Mouse (Mus musculus) midbrain, embryonic 16.5 days (tissue): ENCODE measurements at regions not wholly inside any gene's neighbourhood (a gene's known extent, or its start where the extent isn't known, plus 50 kb on each side); places are given as distances from the start of the nearest gene placed in this dataset.

ENCODE experiments used
- ATAC-seq: fragments of 200-750 bp; cut with Nextera tagmentation; 2 replicates; pipeline ENCODE4 v1.8.0; 2017; ENCODE audit warnings: moderate TSS enrichment
- H3K27ac ChIP-seq: fragments of 300-500 bp; sonication (generic); 2 replicates; pipeline ENCODE4 v1.5.1; 2014; ENCODE audit warnings: mild to moderate bottlenecking, low read length, mixed read lengths
- H3K27me3 ChIP-seq: fragments of 300-500 bp; sonication (generic); 2 replicates; pipeline ENCODE4 v1.6.1; 2014; ENCODE audit warnings: low read depth, low read length, mixed read lengths; ENCODE audit not compliant: control insufficient read depth, insufficient read depth
- H3K36me3 ChIP-seq: fragments of 300-500 bp; sonication (generic); 2 replicates; pipeline ENCODE4 v1.6.1; 2014; ENCODE audit warnings: mild to moderate bottlenecking, low read length, moderate library complexity, mixed read lengths; ENCODE audit not compliant: control insufficient read depth, insufficient read depth
- H3K4me1 ChIP-seq: fragments of 300-500 bp; sonication (generic); 2 replicates; pipeline ENCODE4 v1.6.1; 2014; ENCODE audit warnings: mild to moderate bottlenecking, low read length, mixed read lengths; ENCODE audit not compliant: control insufficient read depth, insufficient read depth
- H3K4me2 ChIP-seq: fragments of 300-500 bp; sonication (generic); 2 replicates; pipeline ENCODE4 v1.6.1; 2014; ENCODE audit warnings: mild to moderate bottlenecking, low read length, mixed read lengths
- H3K4me3 ChIP-seq: fragments of 300-500 bp; sonication (generic); 2 replicates; pipeline ENCODE4 v1.5.1; 2014; ENCODE audit warnings: low read depth, mild to moderate bottlenecking, low read length, moderate library complexity, mixed read lengths
- H3K9ac ChIP-seq: fragments of 300-500 bp; sonication (generic); 2 replicates; pipeline ENCODE4 v1.6.1; 2014; ENCODE audit warnings: low read depth, low read length, mixed read lengths
- H3K9me3 ChIP-seq: fragments of 300-500 bp; sonication (generic); replicated peaks from 2 replicates; pipeline ENCODE4 v1.6.1; 2014; ENCODE audit warnings: mild to moderate bottlenecking, low read length, mixed read lengths; ENCODE audit not compliant: control insufficient read depth, poor library complexity, severe bottlenecking
- WGBS: fragments of 180-500 bp; shearing (Covaris S2); extraction: QIAGEN DNeasy Blood & Tissue Kit; methylation state at CpG from one replicate; pipeline ENCODE4 v1.1.7; 2014; 5-methylcytosine and 5-hydroxymethylcytosine counted together

- H3K4me2 ChIP-seq: no peak overlapping the region
- no peak overlapping the region for H3K27ac ChIP-seq
- H3K4me1 ChIP-seq: no peaks in the 10 kb centered on the region
- H3K36me3 ChIP-seq: no peaks in the 10 kb centered on the region
- H3K9me3 ChIP-seq: no peaks in the 10 kb centered on the region
- H3K9ac ChIP-seq: no peak overlapping the region
- no peak for ATAC-seq
- H3K4me3 ChIP-seq: no peak overlapping the region
- 63% methylated on average over 3 of the region's 3 CpGs for WGBS
- peaks cover 4% of the 10 kb centered on the region for H3K27me3 ChIP-seq
Measured at GRCm38 (mm10) chrX:167032586-167032985, 176.5 kb downstream of the Tmsb4x start.

DNA sequence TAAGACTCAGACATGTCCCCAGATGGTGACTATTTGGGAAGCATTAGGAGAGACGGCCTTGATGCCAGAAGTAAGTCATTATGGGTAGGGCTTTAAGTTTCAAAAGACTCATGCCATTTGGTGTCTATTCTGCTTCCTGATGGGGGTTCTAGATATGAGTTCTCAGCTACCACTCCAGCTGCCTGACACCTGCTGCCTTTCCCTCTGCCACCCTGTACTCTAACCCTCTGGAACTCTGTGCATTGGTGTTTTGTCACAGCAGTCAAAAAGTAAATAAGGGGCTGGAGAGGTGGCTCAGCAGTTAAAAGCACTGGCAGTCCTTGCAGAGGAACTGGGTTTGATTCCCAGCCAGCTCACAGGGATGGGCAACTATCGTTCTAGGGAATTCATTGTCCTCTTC lies 177.6 kb downstream of the Tmsb4x start:
- no peak for ATAC-seq
- H3K9ac ChIP-seq: no peak overlapping the region
- no peaks in the 10 kb centered on the region for H3K36me3 ChIP-seq
- no peak overlapping the region for H3K27ac ChIP-seq
- no peak overlapping the region for H3K4me3 ChIP-seq
- H3K4me2 ChIP-seq: no peak overlapping the region
- peaks cover 5% of the 10 kb centered on the region for H3K27me3 ChIP-seq
- H3K9me3 ChIP-seq: no peaks in the 10 kb centered on the region
- WGBS: 75% methylated on average over 2 of the region's 2 CpGs
- H3K4me1 ChIP-seq: no peaks in the 10 kb centered on the region

DNA sequence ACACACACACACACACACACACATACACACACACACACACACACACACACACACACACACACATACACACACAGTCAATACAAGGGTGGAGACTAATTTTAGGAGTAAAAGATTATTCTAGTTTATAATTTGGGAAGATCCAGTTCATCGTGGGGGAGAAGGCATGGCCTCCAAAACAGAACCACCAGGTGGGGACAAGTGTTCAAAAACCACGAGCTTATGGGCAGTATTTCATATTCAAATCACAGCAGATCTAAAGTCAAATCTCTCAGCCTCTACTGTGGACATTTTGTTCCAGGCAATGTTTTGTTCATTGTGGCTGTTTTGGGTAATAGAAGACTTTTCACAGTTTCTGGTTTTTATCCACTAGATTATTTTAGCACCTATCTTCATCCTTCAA lies 193.5 kb downstream of the Tmsb4x start:
- ATAC-seq: no peak
- Histone ChIP-seq H3K4me1 (no peaks in the 10 kb centered on the region), H3K9ac (no peak overlapping the region), H3K4me2 (no peak overlapping the region), H3K9me3 (no peaks in the 10 kb centered on the region), H3K27me3 (no peaks in the 10 kb centered on the region; the same call in none of the 2 replicates), H3K4me3 (no peak overlapping the region), H3K36me3 (no peaks in the 10 kb centered on the region), H3K27ac (no peak overlapping the region)
- WGBS: 59% methylated on average over 2 of the region's 2 CpGs

DNA sequence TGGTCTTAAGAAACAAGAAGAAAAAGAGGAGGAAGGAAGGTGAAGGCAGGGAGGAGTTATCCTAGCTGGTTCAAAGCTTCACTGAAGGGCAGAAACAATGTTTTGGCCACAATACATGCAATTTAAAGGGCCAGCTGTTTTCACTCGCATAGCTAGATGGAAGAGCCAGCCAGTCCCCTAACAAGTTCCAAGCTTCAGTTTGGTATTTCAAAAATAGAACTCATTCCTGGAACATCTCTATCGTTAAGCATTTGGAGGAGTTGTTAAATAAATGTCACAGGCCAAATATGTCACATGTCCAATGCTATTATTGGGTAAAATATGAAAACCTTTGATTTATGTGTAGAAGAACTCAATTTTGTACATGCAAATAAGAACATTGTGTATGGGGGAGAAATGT lies 194.8 kb downstream of the Tmsb4x start:
- no peak for ATAC-seq

DNA sequence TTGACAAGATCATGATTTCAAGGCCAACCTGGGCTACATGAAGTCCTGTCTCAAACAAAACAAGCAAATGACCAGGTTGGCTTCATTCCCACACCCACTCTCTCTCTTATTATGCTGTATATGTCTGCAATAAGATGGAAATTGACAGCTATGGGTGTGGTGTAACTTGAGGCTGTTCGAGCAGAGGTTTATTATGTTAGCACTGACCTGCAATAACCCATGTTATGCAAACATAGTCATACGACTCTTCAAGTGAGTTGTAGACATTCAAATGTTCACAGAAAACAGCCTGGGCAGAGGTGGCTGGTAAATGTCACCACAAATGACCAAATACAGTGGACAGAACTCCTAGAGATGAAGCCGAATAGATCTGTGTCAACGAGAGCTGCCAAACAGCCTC lies 196.2 kb downstream of the Tmsb4x start:
- ATAC-seq: no peak
- Histone ChIP-seq H3K27me3 (no peaks in the 10 kb centered on the region; the same call in none of the 2 replicates), H3K36me3 (no peaks in the 10 kb centered on the region), H3K4me3 (no peak overlapping the region), H3K27ac (no peak overlapping the region), H3K4me1 (no peaks in the 10 kb centered on the region), H3K9ac (no peak overlapping the region), H3K4me2 (no peak overlapping the region), H3K9me3 (no peaks in the 10 kb centered on the region)
- 84% methylated on average over 4 of the region's 4 CpGs for WGBS

More for the DNA sequence above, 194.8 kb downstream of the Tmsb4x start:
- Histone ChIP-seq H3K4me2 (no peak overlapping the region), H3K36me3 (no peaks in the 10 kb centered on the region), H3K27ac (no peak overlapping the region), H3K4me3 (no peak overlapping the region), H3K9ac (no peak overlapping the region), H3K9me3 (no peaks in the 10 kb centered on the region), H3K4me1 (no peaks in the 10 kb centered on the region), H3K27me3 (no peaks in the 10 kb centered on the region; the same call in none of the 2 replicates)
- 74% methylated on average over 2 of the region's 2 CpGs for WGBS

DNA sequence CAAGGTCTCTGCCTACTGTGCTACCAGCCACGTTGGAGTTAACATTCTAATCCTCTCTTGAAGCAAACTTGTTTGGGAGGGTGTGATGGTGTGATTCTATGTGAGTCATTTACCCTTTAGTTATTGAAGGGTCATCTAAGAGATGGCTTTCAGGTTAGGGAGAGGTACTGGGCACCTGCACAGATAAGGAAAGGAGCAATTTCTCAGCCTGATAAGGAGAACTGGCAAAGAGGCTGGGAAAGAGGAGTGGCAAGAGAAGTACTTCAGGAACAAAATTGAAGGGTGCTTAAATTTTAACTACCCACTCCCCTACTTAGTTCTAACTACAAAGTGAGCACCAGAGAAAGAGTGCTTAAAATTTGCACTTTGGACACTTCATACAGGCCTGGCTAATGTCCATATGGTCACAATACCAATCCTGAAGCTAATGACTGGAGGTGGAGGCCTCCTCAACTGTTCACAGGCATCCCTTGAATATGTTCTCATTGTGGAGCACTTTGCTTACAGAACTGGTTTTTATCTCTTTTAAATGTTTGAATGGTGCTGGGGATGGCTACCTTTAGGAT lies 197.1 kb downstream of the Tmsb4x start:
- no peaks in the 10 kb centered on the region for H3K36me3 ChIP-seq
- WGBS: 72% methylated on average over 1 of the region's 1 CpGs
- H3K27me3 ChIP-seq: no peaks in the 10 kb centered on the region; the same call in none of the 2 replicates
- H3K4me3 ChIP-seq: no peak overlapping the region
- no peaks in the 10 kb centered on the region for H3K9me3 ChIP-seq
- H3K4me1 ChIP-seq: no peaks in the 10 kb centered on the region
- H3K27ac ChIP-seq: no peak overlapping the region
- no peak for ATAC-seq
- H3K4me2 ChIP-seq: no peak overlapping the region
- H3K9ac ChIP-seq: no peak overlapping the region

GRCm38 (mm10) chrX:166995855-166996254 lies 213.3 kb downstream of the Tmsb4x start:
- 87% methylated on average over 4 of the region's 4 CpGs for WGBS
- ATAC-seq: no peak

GRCm38 (mm10) chrX:166981003-166981402 lies 228.1 kb downstream of the Tmsb4x start:
- ATAC-seq: no peak
- Histone ChIP-seq H3K27me3 (no peaks in the 10 kb centered on the region), H3K4me1 (no peaks in the 10 kb centered on the region), H3K27ac (no peak overlapping the region), H3K36me3 (no peaks in the 10 kb centered on the region), H3K4me2 (no peak overlapping the region), H3K9ac (no peak overlapping the region), H3K4me3 (no peak overlapping the region), H3K9me3 (no peaks in the 10 kb centered on the region)
- WGBS: 78% methylated on average over 6 of the region's 6 CpGs

More at GRCm38 (mm10) chrX:166995855-166996254, 213.3 kb downstream of the Tmsb4x start:
- no peaks in the 10 kb centered on the region for H3K4me1 ChIP-seq
- no peak overlapping the region for H3K4me2 ChIP-seq
- no peaks in the 10 kb centered on the region for H3K27me3 ChIP-seq
- no peak overlapping the region for H3K9ac ChIP-seq
- no peaks in the 10 kb centered on the region for H3K36me3 ChIP-seq
- no peak overlapping the region for H3K27ac ChIP-seq
- H3K9me3 ChIP-seq: no peaks in the 10 kb centered on the region
- no peak overlapping the region for H3K4me3 ChIP-seq

GRCm38 (mm10) chrX:166980504-166980903 lies 228.6 kb downstream of the Tmsb4x start:
- Histone ChIP-seq H3K27me3 (no peaks in the 10 kb centered on the region), H3K36me3 (no peaks in the 10 kb centered on the region), H3K9ac (no peak overlapping the region), H3K4me1 (no peaks in the 10 kb centered on the region), H3K4me2 (no peak overlapping the region), H3K27ac (no peak overlapping the region), H3K4me3 (no peak overlapping the region), H3K9me3 (no peaks in the 10 kb centered on the region)
- no peak for ATAC-seq
- WGBS: 82% methylated on average over 4 of the region's 4 CpGs
